Mouse (Mus musculus) heart, adult 2 months (tissue): ENCODE results near the gene Nrp2. TPM values are rescaled to one million over a fixed set of nuclear protein-coding genes. Genes with fewer than 3 reads are reported as not detected.

Experiments
- DNase-seq, 2 experiments: peaks; one replicate each; pipeline ENCODE4 v3.0.0; 2021
- H3K27ac ChIP-seq: fragments of 200-600 bp; 2 replicates; pipeline ENCODE4 v1.8.1; 2022
- H3K27me3 ChIP-seq: fragments of 200-500 bp; 2 replicates; pipeline ENCODE4 v1.6.1; 2012; ENCODE audit warnings: mild to moderate bottlenecking, low read length, inconsistent platforms, mixed read lengths; ENCODE audit not compliant: control insufficient read depth, insufficient read depth
- H3K36me3 ChIP-seq: fragments of 200-500 bp; 2 replicates; pipeline ENCODE4 v1.6.1; 2012; ENCODE audit warnings: low read length, inconsistent platforms; ENCODE audit not compliant: control insufficient read depth, insufficient read depth
- H3K4me1 ChIP-seq: fragments of 200-500 bp; 2 replicates; pipeline ENCODE4 v1.6.1; 2011; ENCODE audit warnings: low read length; ENCODE audit not compliant: control insufficient read depth, insufficient read depth
- H3K4me3 ChIP-seq: fragments of 200-600 bp; 2 replicates; pipeline ENCODE4 v1.8.1; 2022
- H3K79me2 ChIP-seq: fragments of 200-500 bp; replicated peaks from 2 replicates; pipeline ENCODE4 v1.6.1; 2012; ENCODE audit warnings: mild to moderate bottlenecking, inconsistent platforms, low read length, moderate library complexity, mixed read lengths; ENCODE audit not compliant: control insufficient read depth, insufficient read depth
- H3K9ac ChIP-seq: fragments of 200-500 bp; 2 replicates; pipeline ENCODE4 v1.6.1; 2012; ENCODE audit warnings: low read depth, mild to moderate bottlenecking, control low read depth, inconsistent platforms, low read length, mixed read lengths
- CTCF ChIP-seq: fragments of 200-600 bp; IDR thresholded peaks from 2 replicates; pipeline ENCODE4 v1.8.1; 2022; ENCODE audit warnings: antibody characterized with exemption, mild to moderate bottlenecking, moderate library complexity
- EP300 ChIP-seq: fragments of 200-500 bp; IDR thresholded peaks from 2 replicates; pipeline ENCODE4 v1.6.1; 2011; ENCODE audit warnings: low read depth, low read length, control low read depth; ENCODE audit not compliant: insufficient read depth
- POLR2A ChIP-seq: fragments of 200-500 bp; IDR thresholded peaks from 2 replicates; pipeline ENCODE4 v1.6.1; 2011; ENCODE audit warnings: mild to moderate bottlenecking, low read depth, low read length, control low read depth; ENCODE audit not compliant: insufficient read depth
- WGBS: fragments of 180-500 bp; shearing (Covaris S2); methylation state at CpG from one replicate; pipeline ENCODE4 v1.1.7; 2018; 5-methylcytosine and 5-hydroxymethylcytosine counted together
- intact Hi-C: fragments of 180-260 bp; cut with DNase I; formaldehyde crosslinking; loops from one replicate; pipeline ENCODE4 v1.15.1; 2025
- long read RNA-seq: library from polyadenylated mRNA; stranded (forward); transcript quantifications from one replicate; pipeline ENCODE4 v2.0.0, GENCODE M21; 2021
- polyA plus RNA-seq: library from polyadenylated mRNA; depleted of rRNA; stranded (reverse); fragments of >200 nt; gene quantifications from 2 replicates; pipeline ENCODE4 v1.2.3, GENCODE M21; 2012; rRNA removed
- total RNA-seq, 2 experiments: library from RNA; stranded (reverse); gene quantifications; 2 replicates each; pipeline ENCODE4 v1.2.3; 2021

Nrp2 gene
- total RNA-seq (10 to 100 TPM; 20.7 to 29.6 TPM), polyA plus RNA-seq (15.6 and 24.2 TPM in 2 replicates)
- long read RNA-seq, full-length matches to known transcripts = 3 of 11 reads
- long read RNA-seq, partial matches to known transcripts = 2 of 11 reads
- long read RNA-seq, other reads (novel, unspliced or antisense) = 6 of 11 reads

DNA sequence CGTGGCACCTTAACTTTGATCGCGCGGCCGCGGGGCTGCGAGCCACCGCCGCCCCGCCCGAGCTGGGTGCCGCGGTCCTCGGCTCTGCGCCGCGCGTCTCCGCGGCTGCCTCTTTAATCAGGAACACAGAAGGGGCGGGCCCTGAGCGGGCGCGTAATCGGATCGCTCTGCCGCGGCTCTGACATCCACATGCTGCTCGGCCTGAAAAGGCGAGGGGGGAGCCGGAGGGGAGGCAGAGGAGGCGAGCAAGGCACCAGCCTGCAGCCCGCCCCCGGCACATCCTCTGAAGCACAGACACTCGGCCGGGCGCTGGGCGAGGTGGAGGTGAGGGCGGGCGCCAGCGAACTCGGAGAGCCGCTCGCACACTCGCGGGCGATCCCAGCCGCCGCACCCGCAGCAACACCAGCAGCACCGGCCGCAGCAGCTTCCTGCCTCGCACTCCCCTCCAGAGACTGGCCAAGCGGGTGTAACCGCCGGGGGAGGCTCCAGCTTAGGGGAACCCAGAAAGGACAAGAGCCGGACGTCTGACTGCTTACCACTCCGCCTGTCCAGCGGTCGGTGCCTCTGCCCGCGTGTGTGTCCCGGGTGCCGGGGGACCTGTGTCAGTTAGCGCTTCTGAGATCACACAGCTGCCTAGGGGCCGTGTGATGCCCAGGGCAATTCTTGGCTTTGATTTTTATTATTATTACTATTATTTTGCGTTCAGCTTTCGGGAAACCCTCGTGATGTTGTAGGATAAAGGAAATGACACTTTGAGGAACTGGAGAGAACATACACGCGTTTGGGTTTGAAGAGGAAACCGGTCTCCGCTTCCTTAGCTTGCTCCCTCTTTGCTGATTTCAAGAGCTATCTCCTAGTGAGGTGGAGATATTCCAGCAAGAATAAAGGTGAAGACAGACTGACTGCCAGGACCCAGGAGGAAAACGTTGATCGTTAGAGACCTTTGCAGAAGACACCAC is at the start of gene Nrp2:
TSS of gene Nrp2 (plus strand) at position 128 of the 959 bp plus-strand sequence.
- Histone ChIP-seq H3K79me2 (no peaks in the 10 kb centered on the region), H3K4me1 (peaks cover 3% of the 10 kb centered on the region; the same call in 1 of the 2 replicates), H3K27me3 (no peaks in the 10 kb centered on the region), H3K27ac (peak within 1 kb of the TSS; percentile 91), H3K9ac (peak within 1 kb of the TSS; percentile 92), H3K36me3 (no peaks in the 10 kb centered on the region), H3K4me3 (peak within 1 kb of the TSS; percentile 83)
- peak; percentile 90 to 93 for DNase-seq
- no peak for TF ChIP-seq EP300
- TF ChIP-seq POLR2A = peak; percentile 78
- no peak for TF ChIP-seq CTCF
- under 1% methylated on average over 76 of the region's 76 CpGs for WGBS
- intact Hi-C loops = loop anchor here (2.0 to 5.0 kb wide), 9 partner anchors 15 to 1561 kb away; no protein-coding TSS in a partner anchor

DNA sequence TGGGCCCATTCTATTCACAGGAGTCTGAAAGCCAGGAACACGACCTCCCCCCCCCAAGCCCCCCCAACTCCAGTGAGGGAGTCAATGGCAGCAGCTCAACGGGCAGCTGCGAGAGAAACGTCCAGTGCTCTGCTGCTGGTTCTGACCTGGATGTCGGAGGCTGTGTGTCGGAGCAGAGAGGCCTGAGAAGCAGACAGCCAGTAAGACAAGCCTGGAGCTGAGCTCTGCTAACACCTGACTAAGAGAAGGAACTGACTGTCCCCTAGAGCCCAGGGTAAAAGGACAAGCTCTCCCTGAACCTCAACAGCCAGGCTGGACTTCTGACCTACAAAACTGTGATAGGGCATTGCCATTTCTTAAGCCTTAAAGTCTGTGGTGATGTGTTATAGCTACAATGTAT is 48.6 kb upstream of the Nrp2 start:
- H3K79me2 ChIP-seq = no peaks in the 10 kb centered on the region
- H3K4me3 ChIP-seq = no peak overlapping the region
- H3K4me1 ChIP-seq = no peaks in the 10 kb centered on the region
- no peak for DNase-seq
- no peak overlapping the region for H3K27ac ChIP-seq
- no peaks in the 10 kb centered on the region for H3K27me3 ChIP-seq
- no peaks in the 10 kb centered on the region for H3K36me3 ChIP-seq
- intact Hi-C loops = no loop called here
- 75% methylated on average over 6 of the region's 6 CpGs for WGBS
- TF ChIP-seq EP300 (no peak), CTCF (no peak), POLR2A (no peak)
- no peak overlapping the region for H3K9ac ChIP-seq

DNA sequence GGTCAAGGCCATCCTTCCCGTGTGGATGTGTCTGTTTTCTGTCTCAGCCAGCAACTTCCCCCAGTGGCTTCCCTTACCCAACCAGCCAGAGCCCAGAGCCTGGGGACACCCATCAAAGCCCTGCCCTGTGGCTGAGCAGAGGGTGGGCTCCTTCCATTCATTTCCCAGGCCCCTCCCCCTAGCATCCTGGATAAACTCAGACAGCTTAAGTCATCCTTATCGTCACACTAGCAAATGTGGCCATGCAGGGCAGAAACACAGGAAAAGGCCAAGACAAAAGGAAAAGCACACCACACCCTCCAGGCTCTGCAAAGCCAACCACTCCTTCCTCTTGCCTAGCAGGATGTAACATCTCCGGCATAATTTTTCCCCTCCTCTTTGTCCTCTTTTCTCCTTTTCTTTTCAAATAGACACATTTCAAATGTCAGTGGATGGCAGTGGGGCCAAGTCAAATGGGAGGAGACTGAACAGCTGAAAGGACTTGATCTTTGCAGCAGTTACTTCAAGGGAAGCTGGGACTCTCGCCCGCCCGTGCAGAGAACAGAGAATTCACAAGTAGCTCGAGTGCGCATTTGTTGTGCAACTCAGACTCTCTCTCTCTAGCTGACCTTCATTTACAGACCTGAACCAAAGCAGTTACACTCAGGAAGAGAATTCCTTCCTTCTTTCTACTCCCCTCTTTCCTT is 38.0 kb upstream of the Nrp2 start:
- H3K27ac ChIP-seq = peak overlapping the region; percentile 49
- TF ChIP-seq EP300 = no peak
- no peak for TF ChIP-seq CTCF
- TF ChIP-seq POLR2A = no peak
- 25% methylated on average over 8 of the region's 8 CpGs for WGBS

DNA sequence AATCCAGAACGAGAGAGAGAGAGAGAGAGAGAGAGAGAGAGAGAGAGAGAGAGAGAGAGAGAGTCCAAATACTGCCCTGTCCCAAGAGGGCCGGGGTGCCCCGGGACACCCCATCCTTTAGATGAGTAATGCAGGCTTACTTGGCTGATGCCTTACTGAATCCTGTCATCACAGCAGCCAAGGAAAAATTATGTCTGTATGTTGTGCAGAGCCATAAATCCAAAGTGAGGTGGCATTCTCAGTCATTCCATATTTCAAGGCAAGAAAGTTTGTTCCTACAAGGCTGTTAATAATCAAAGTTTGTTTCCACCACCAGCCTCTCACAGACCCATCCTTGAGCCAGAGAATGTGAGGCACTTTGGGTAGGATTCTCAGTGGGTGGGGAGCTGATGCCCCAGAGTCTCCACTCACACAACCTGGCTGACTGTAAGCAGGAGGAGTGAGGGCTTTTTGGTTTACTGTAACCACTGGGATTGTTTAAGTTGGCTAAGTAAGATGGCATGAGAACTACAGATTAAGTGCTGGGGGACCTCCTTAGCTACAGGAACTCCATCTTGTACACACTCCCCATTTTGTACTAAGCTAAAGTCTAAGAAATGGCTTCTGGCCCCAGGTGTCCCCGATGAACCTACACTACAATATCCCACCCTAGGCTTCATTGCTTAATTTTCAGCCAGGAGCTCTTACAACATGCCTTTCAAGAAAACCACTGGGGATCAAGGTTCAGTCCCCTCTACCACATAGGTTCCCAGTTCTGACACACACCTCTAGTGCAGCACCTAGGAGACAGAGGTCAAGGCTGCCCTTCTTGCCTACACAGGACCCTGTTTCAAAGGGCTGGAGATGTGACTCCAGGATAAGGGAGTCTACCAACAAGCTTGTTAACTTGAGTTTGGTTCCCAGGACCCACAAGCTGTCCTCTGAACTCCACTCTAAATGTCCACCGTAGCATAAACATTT is 37.0 kb upstream of the Nrp2 start:
- DNase-seq = no peak
- intact Hi-C loops = no loop called here

More for the DNA sequence above, 38.0 kb upstream of the Nrp2 start:
- peak; percentile 50 to 63 for DNase-seq
- no peaks in the 10 kb centered on the region for H3K27me3 ChIP-seq
- intact Hi-C loops = no loop called here
- H3K9ac ChIP-seq = no peak overlapping the region
- H3K4me3 ChIP-seq = no peak overlapping the region
- H3K4me1 ChIP-seq = peaks cover 1% of the 10 kb centered on the region
- H3K36me3 ChIP-seq = no peaks in the 10 kb centered on the region
- H3K79me2 ChIP-seq = no peaks in the 10 kb centered on the region

DNA sequence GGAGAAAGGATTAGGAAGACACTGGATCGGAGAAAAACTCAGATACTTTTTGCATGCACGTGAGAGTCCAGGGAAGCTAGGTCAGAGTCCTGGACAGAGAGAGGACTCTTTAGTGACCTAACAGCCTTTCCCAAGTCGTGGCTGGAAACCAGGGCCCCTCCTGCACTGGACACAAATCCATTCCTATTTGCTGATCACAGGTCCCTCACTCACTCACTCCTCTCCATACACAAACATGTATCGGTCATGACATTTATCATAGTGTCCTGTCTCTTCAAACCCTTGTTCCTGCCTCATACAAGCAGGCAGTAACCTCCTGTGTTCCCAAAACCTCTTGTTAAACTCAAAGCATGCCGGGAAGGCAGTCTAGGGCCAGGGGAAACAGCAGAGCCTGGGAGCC is 36.3 kb upstream of the Nrp2 start:
- no peak for DNase-seq
- no peaks in the 10 kb centered on the region for H3K27me3 ChIP-seq
- H3K27ac ChIP-seq = no peak overlapping the region
- no peaks in the 10 kb centered on the region for H3K79me2 ChIP-seq
- no peak for TF ChIP-seq EP300
- TF ChIP-seq CTCF = no peak
- no peak for TF ChIP-seq POLR2A
- H3K36me3 ChIP-seq = no peaks in the 10 kb centered on the region
- 82% methylated on average over 5 of the region's 5 CpGs for WGBS
- H3K9ac ChIP-seq = no peak overlapping the region
- intact Hi-C loops = no loop called here
- H3K4me1 ChIP-seq = peaks cover 1% of the 10 kb centered on the region
- no peak overlapping the region for H3K4me3 ChIP-seq

More for the DNA sequence above, 37.0 kb upstream of the Nrp2 start:
- H3K9ac ChIP-seq = no peak overlapping the region
- WGBS = 58% methylated on average over 5 of the region's 5 CpGs
- TF ChIP-seq EP300 = no peak
- TF ChIP-seq CTCF = no peak
- TF ChIP-seq POLR2A = no peak
- H3K4me3 ChIP-seq = no peak overlapping the region
- H3K4me1 ChIP-seq = peaks cover 1% of the 10 kb centered on the region
- no peak overlapping the region for H3K27ac ChIP-seq
- no peaks in the 10 kb centered on the region for H3K27me3 ChIP-seq
- no peaks in the 10 kb centered on the region for H3K36me3 ChIP-seq
- H3K79me2 ChIP-seq = no peaks in the 10 kb centered on the region
